Mouse (Mus musculus) liver, postnatal 0 days (tissue): ENCODE data around the gene Macrod1.

Source experiments
- CTCF ChIP-seq: sonication (generic); IDR thresholded peaks from 2 replicates; pipeline ENCODE4 v1.5.1; 2016; ENCODE audit warnings: antibody characterized with exemption, low read depth
- EP300 ChIP-seq: IDR thresholded peaks from 2 replicates; pipeline ENCODE4 v1.6.1; 2016; ENCODE audit warnings: antibody characterized with exemption, low read depth, mild to moderate bottlenecking

DNA sequence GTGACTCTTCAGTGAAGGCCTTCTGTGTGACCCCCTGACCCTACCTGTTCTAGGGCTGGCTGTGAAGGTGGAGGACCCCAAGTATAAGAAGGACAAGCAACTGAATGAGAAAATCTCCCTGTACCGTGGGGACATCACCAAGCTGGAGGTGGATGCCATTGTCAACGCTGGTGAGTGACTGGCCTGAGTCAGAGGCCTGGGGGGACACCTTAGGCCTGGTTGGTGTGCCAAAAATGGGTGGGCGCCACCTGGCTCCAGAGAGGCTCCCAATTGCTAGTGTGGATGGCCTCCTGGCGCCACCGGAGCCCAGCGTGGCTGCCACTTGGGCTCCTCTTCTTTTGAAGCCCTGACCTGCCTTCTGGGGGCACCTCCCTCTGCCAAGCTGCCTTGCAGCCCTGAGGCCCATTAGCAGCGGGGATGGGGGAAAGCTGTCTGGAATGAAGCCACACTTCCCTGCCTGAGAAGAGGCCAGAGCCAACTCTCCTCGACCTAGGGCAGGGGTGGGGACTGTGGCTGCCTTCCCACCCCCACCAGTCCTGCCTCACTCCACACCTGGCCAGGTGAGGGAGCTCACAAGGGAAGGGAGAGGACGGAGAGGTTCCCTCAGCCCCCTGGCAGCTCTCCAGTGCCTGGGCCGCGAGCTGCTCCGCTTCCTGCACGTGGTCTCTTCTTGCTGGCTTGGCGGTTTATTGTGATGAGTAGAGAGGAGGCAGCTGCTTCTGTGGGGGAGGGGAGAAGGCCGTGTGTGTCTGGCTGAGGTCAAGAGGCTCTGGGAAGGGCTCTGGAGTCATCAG lies 9.6 kb downstream of the Macrod1 start:
- TF ChIP-seq CTCF (no peak), EP300 (no peak)
